Mouse (Mus musculus) kidney, adult 2 months (tissue): ENCODE data around the gene Nelfcd.

Experiments used
- CTCF ChIP-seq: fragments of 200-500 bp; conservative IDR thresholded peaks from 2 replicates; pipeline ENCODE4 v1.5.1; 2011; ENCODE audit warnings: low read depth, mild to moderate bottlenecking, control low read depth, low read length, moderate library complexity, mixed read lengths; ENCODE audit not compliant: insufficient read depth, insufficient read length
- POLR2A ChIP-seq: fragments of 200-500 bp; IDR thresholded peaks from one replicate; pipeline ENCODE4 v1.6.1; 2011; ENCODE audit warnings: low read depth, low read length, control low read depth

GRCm38 (mm10) chr2:174392554-174392953, 23.1 kb upstream of the Nelfcd start:
- TF ChIP-seq CTCF (no peak), POLR2A (no peak)
